Mouse (Mus musculus): Measurements from ENCODE around the gene Pik3r4.

GRCm38 (mm10) chr9:105642460-105643371 lies at the start of gene Pik3r4:
- TF ChIP-seq POLR2A (IDR thresholded peaks at IDR 0.05; ENCODE audit: insufficient read length, low read depth) (peak; percentile 78), REST (IDR thresholded peaks at IDR 0.05; ENCODE audit: insufficient read depth, insufficient read length) (no peak), MYOD1 (IDR thresholded peaks at IDR 0.05; ENCODE audit: control insufficient read depth in 1 of 3, insufficient read length in 2 of 3, low read depth in 2 of 3) (no peak), USF1 (IDR thresholded peaks at IDR 0.05; ENCODE audit: low read depth) (no peak), POLR2AphosphoS2 (IDR thresholded peaks at IDR 0.05; ENCODE audit: insufficient read length, low read depth) (peak; percentile 68), MAX (IDR thresholded peaks at IDR 0.05; ENCODE audit: low read depth) (no peak), TCF3 (IDR thresholded peaks at IDR 0.05; ENCODE audit: insufficient read length, low read depth) (no peak), E2F4 (IDR thresholded peaks at IDR 0.05; ENCODE audit: insufficient read depth) (no peak), TCF12 (IDR thresholded peaks at IDR 0.05; ENCODE audit: insufficient read depth, poor library complexity, severe bottlenecking) (no peak), MYOG (IDR thresholded peaks at IDR 0.05; ENCODE audit: control insufficient read depth in 1 of 3, insufficient read depth in 1 of 3, insufficient read length in 2 of 3, low read depth in 2 of 3) (no peak)
